Mouse (Mus musculus): ENCODE results near the gene Spata25. TPM values are rescaled to one million over a fixed set of nuclear protein-coding genes. Genes with fewer than 3 reads are reported as not detected.
A peak's percentile ranks its signal among the peaks of the same experiment; 100 is the strongest.
"Not testable (repeated sequence)": the region's sequence is repeated elsewhere in the genome, so short reads cannot be mapped to it uniquely, and the experiment has no call there.

Spata25 gene
- total and polyA plus RNA-seq, 3 experiments: 0.23 to 0.68 (median 0.60) TPM

DNA sequence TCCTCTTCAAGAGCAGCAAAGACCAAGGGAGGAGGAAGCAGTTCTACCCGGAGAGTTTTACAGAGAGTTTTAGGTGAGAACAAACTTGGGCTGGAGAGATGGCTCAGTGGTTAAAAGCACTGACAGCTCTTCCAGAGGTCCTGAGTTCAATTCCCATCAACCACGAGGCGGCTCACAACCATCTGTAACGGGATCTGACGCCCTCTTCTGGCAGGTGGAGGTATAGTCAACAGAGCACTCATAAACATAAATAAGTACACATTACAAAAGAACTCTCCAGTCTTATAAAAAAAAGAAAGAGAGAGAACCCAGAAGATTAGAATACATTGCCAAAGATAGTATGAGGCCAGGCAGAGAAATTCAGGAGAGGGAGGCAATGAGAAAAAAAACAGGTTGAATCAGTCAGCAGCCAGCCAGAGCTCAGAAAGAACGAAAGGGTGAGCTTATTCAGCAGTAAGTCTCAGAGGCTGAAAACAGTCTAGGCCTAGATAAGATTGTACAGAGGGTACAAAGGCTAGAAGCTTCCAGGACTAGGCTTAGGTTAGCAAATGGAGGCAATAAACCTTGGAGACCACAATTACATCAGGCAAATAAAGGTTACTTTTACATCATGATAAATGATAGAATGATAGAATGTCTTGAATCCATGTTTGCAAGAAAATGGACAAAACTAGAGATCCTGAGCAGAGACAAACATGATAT lies 43.4 kb upstream of the Spata25 start:
- no peak for DNase-seq
- Histone ChIP-seq H3K4me1 (ENCODE audit: control insufficient read depth, insufficient read depth, low read length) (peaks cover 10% of the 10 kb centered on the region), H3K36me3 (ENCODE audit: control insufficient read depth, insufficient read depth, low read length) (no peaks in the 10 kb centered on the region), H3K79me2 (replicated peaks; ENCODE audit: control insufficient read depth, insufficient read depth, low read length) (no peaks in the 10 kb centered on the region), H3K4me3 (no peak overlapping the region), H3K9ac (ENCODE audit: low read depth, low read length) (no peak overlapping the region), H3K27me3 (ENCODE audit: control insufficient read depth, insufficient read depth, low read length) (no peaks in the 10 kb centered on the region), H3K27ac (no peak overlapping the region)
- WGBS: 56% methylated on average over 6 of the region's 6 CpGs
- intact Hi-C loops (cut with DNase I): no loop called here
- peak; percentile 28; the same call in 1 of the 2 replicates for TF ChIP-seq CTCF (IDR thresholded peaks at IDR 0.05)
- no peak for TF ChIP-seq EP300 (IDR thresholded peaks at IDR 0.05; ENCODE audit: insufficient read depth, low read depth, low read length)

GRCm38 (mm10) chr2:164868491-164868890 lies 40.2 kb upstream of the Spata25 start:
- Histone ChIP-seq H3K4me1 (ENCODE audit: control insufficient read depth, insufficient read depth, low read length) (peaks cover 7% of the 10 kb centered on the region), H3K79me2 (replicated peaks; ENCODE audit: control insufficient read depth, insufficient read depth, low read length) (no peaks in the 10 kb centered on the region), H3K36me3 (ENCODE audit: control insufficient read depth, insufficient read depth, low read length) (no peaks in the 10 kb centered on the region), H3K4me3 (no peak overlapping the region), H3K27me3 (ENCODE audit: control insufficient read depth, insufficient read depth, low read length) (no peaks in the 10 kb centered on the region), H3K9ac (ENCODE audit: low read depth, low read length) (no peak overlapping the region), H3K27ac (no peak overlapping the region)
- TF ChIP-seq EP300 (IDR thresholded peaks at IDR 0.05; ENCODE audit: insufficient read depth, low read depth, low read length): no peak
- no peak for TF ChIP-seq CTCF (IDR thresholded peaks at IDR 0.05)
- TF ChIP-seq POLR2A (IDR thresholded peaks at IDR 0.05; ENCODE audit: insufficient read depth, low read depth, low read length): no peak
- WGBS: 68% methylated on average over 7 of the region's 7 CpGs
- intact Hi-C loops (cut with DNase I): no loop called here
- no peak for DNase-seq

GRCm38 (mm10) chr2:164867566-164867965 lies 39.2 kb upstream of the Spata25 start:
- DNase-seq: no peak
- no peaks in the 10 kb centered on the region for H3K27me3 ChIP-seq (ENCODE audit: control insufficient read depth, insufficient read depth, low read length)
- H3K9ac ChIP-seq (ENCODE audit: low read depth, low read length): no peak overlapping the region
- intact Hi-C loops (cut with DNase I): loop anchor here (2.0 kb wide), 1 partner anchor 33 kb away; no protein-coding TSS in a partner anchor
- no peak overlapping the region for H3K4me3 ChIP-seq
- TF ChIP-seq CTCF (IDR thresholded peaks at IDR 0.05): peak; percentile 80
- no peak for TF ChIP-seq POLR2A (IDR thresholded peaks at IDR 0.05; ENCODE audit: insufficient read depth, low read depth, low read length)
- H3K27ac ChIP-seq: peak overlapping the region; percentile 76
- H3K4me1 ChIP-seq (ENCODE audit: control insufficient read depth, insufficient read depth, low read length): peaks cover 9% of the 10 kb centered on the region
- H3K36me3 ChIP-seq (ENCODE audit: control insufficient read depth, insufficient read depth, low read length): no peaks in the 10 kb centered on the region
- WGBS: 89% methylated on average over 7 of the region's 7 CpGs
- H3K79me2 ChIP-seq (replicated peaks; ENCODE audit: control insufficient read depth, insufficient read depth, low read length): no peaks in the 10 kb centered on the region

DNA sequence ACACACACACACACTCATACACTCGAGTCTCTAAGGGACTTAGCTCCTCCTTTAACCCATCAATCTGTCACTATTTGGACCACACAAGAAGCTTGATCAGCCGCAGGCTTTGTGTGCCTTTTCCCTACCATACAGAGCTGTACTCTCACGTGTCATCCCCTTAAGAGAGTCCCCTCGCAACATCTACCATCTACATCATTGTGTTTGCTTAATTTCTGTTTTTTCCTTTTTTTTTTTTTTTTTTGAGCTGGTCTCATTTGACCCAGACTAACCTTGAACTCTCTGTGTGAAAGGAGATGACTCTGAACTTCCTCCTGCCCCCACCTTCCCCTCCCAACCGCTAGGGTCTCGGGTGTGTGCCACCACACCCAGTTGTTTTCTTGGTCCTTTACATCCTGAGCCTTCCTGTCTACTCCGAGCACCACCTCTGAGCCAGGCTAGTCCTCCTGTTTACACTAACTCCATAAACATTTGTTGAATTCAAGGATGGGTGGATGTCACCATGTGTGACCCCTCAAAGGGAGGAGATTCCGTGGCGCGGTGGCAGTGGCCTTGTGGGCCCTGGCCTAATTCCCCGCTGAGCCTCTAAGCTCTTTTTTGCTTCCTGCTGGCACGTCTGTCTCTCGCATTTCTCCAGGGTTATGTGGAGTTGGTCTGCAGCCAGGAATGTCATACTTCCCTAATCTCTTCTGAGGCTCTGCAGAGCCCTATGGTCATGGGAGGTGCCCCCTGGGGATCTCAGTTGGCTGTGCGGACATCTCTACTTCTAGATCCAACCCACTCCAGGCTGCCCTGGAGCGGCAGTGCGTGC lies 38.6 kb upstream of the Spata25 start:
- Histone ChIP-seq H3K36me3 (ENCODE audit: control insufficient read depth, insufficient read depth, low read length) (no peaks in the 10 kb centered on the region), H3K27ac (peak overlapping the region; percentile 76), H3K4me1 (ENCODE audit: control insufficient read depth, insufficient read depth, low read length) (peaks cover 13% of the 10 kb centered on the region), H3K4me3 (no peak overlapping the region), H3K79me2 (replicated peaks; ENCODE audit: control insufficient read depth, insufficient read depth, low read length) (no peaks in the 10 kb centered on the region), H3K9ac (ENCODE audit: low read depth, low read length) (no peak overlapping the region), H3K27me3 (ENCODE audit: control insufficient read depth, insufficient read depth, low read length) (no peaks in the 10 kb centered on the region)
- TF ChIP-seq POLR2A (IDR thresholded peaks at IDR 0.05; ENCODE audit: insufficient read depth, low read depth, low read length) (no peak), CTCF (IDR thresholded peaks at IDR 0.05) (peak; percentile 27; the same call in 1 of the 2 replicates), EP300 (IDR thresholded peaks at IDR 0.05; ENCODE audit: insufficient read depth, low read depth, low read length) (peak; percentile 78; the same call in 1 of the 2 replicates)
- peak; percentile 75 to 89 for DNase-seq
- 8% methylated on average over 16 of the region's 16 CpGs for WGBS
- intact Hi-C loops (cut with DNase I): loop anchor here (2.0 kb wide), 1 partner anchor 32 kb away; no protein-coding TSS in a partner anchor

GRCm38 (mm10) chr2:164864593-164864992 lies 36.3 kb upstream of the Spata25 start:
- H3K27ac ChIP-seq: no peak overlapping the region

GRCm38 (mm10) chr2:164863411-164863810 lies 35.1 kb upstream of the Spata25 start:
- H3K4me3 ChIP-seq; H3K79me2 ChIP-seq (replicated peaks; ENCODE audit: control insufficient read depth, insufficient read depth, low read length); DNase-seq; H3K27ac ChIP-seq; intact Hi-C loops (cut with DNase I); H3K27me3 ChIP-seq (ENCODE audit: control insufficient read depth, insufficient read depth, low read length); H3K36me3 ChIP-seq (ENCODE audit: control insufficient read depth, insufficient read depth, low read length); H3K9ac ChIP-seq (ENCODE audit: low read depth, low read length): not testable (repeated sequence)
- 95% methylated on average over 8 of the region's 9 CpGs for WGBS
- peaks cover 16% of the 10 kb centered on the region for H3K4me1 ChIP-seq (ENCODE audit: control insufficient read depth, insufficient read depth, low read length)

More at GRCm38 (mm10) chr2:164864593-164864992, 36.3 kb upstream of the Spata25 start:
- Histone ChIP-seq H3K4me1 (ENCODE audit: control insufficient read depth, insufficient read depth, low read length) (peaks cover 16% of the 10 kb centered on the region), H3K27me3 (ENCODE audit: control insufficient read depth, insufficient read depth, low read length) (no peaks in the 10 kb centered on the region), H3K36me3 (ENCODE audit: control insufficient read depth, insufficient read depth, low read length) (no peaks in the 10 kb centered on the region), H3K79me2 (replicated peaks; ENCODE audit: control insufficient read depth, insufficient read depth, low read length) (no peaks in the 10 kb centered on the region), H3K9ac (ENCODE audit: low read depth, low read length) (no peak overlapping the region), H3K4me3 (no peak overlapping the region)
- WGBS: 63% methylated on average over 4 of the region's 4 CpGs
- TF ChIP-seq CTCF (IDR thresholded peaks at IDR 0.05) (no peak), POLR2A (IDR thresholded peaks at IDR 0.05; ENCODE audit: insufficient read depth, low read depth, low read length) (no peak), EP300 (IDR thresholded peaks at IDR 0.05; ENCODE audit: insufficient read depth, low read depth, low read length) (no peak)
- DNase-seq: no peak
- intact Hi-C loops (cut with DNase I): no loop called here

Measured in heart, adult 2 months (tissue).